Mouse (Mus musculus) MEL (cell line): ENCODE data around the gene 1600002K03Rik.

Experiments
- CTCF ChIP-seq, 3 experiments: IDR thresholded peaks in 2 of 3; conservative IDR thresholded peaks in 1 of 3; 2 replicates each; pipeline ENCODE4 v1.5.1; 2011 to 2012; ENCODE audit warnings: low read length in 3 of 3, low read depth in 2 of 3, mild to moderate bottlenecking in 2 of 3, improper control_type of control experiment in 1 of 3, inconsistent platforms in 1 of 3, mixed read lengths in 1 of 3, moderate library complexity in 1 of 3; ENCODE audit not compliant: control insufficient read depth in 1 of 3, insufficient read depth in 1 of 3, poor library complexity in 1 of 3, severe bottlenecking in 1 of 3
- GATA1 ChIP-seq: IDR thresholded peaks from 2 replicates; pipeline ENCODE4 v1.6.1; 2011; ENCODE audit warnings: low read depth, low read length, improper control_type of control experiment
- POLR2A ChIP-seq, 2 experiments: IDR thresholded peaks; 2 replicates each; pipeline ENCODE4 v1.6.1; 2011 to 2012; ENCODE audit warnings: low read length in 2 of 2, mild to moderate bottlenecking in 2 of 2, control low read depth in 1 of 2, improper control_type of control experiment in 1 of 2, low read depth in 1 of 2, moderate library complexity in 1 of 2; ENCODE audit not compliant: control insufficient read depth in 1 of 2, insufficient read depth in 1 of 2, poor library complexity in 1 of 2
- ZKSCAN1 ChIP-seq: IDR thresholded peaks from 2 replicates; pipeline ENCODE4 v1.6.1; 2012; ENCODE audit warnings: low read depth, mild to moderate bottlenecking, inconsistent platforms, low read length, improper control_type of control experiment, moderate library complexity
- ZNF384 ChIP-seq: IDR thresholded peaks from 2 replicates; pipeline ENCODE4 v1.6.1; 2012; ENCODE audit warnings: low read depth, mild to moderate bottlenecking, inconsistent platforms, low read length, improper control_type of control experiment

- TF ChIP-seq ZKSCAN1, result no peak
- TF ChIP-seq CTCF (IDR thresholded peaks at IDR 0.05 in 2 of 3, conservative IDR thresholded peaks at IDR 0.05 in 1 of 3; ENCODE audit: control insufficient read depth in 1 of 3, insufficient read depth in 1 of 3, low read depth in 2 of 3, low read length in 3 of 3, poor library complexity in 1 of 3, severe bottlenecking in 1 of 3), result no peak
- no peak for TF ChIP-seq GATA1
- TF ChIP-seq POLR2A (IDR thresholded peaks at IDR 0.05; ENCODE audit: control insufficient read depth in 1 of 2, insufficient read depth in 1 of 2, low read depth in 1 of 2, low read length in 2 of 2, poor library complexity in 1 of 2), result peak; percentile 4 to 64; a peak in 2 of 4 replicates
- TF ChIP-seq ZNF384, result no peak
These were observed 7.2 kb upstream of the 1600002K03Rik start, which contains the start of gene Cirbp for GRCm38 (mm10) chr10:80165392-80166128.
